Mouse (Mus musculus): ENCODE measurements around the gene Nhs. TPM values are rescaled to one million over a fixed set of nuclear protein-coding genes. Genes with fewer than 3 reads are reported as not detected.
"Not testable (repeated sequence)": the region's sequence is repeated elsewhere in the genome, so short reads cannot be mapped to it uniquely, and the experiment has no call there.

The Nhs gene
- total RNA-seq, 2 experiments from 2014 or later: 2.3 to 2.6 TPM

GRCm38 (mm10) chrX:161907595-161908592, 251.6 kb downstream of the Nhs start:
- TF ChIP-seq CTCF (conservative IDR thresholded peaks at IDR 0.05): no peak
- DNase-seq (ENCODE audit: low spot score in 2 of 2): no peak
- Histone ChIP-seq H3K27ac (no peak overlapping the region), H3K4me3 (peak overlapping the region; percentile 53)

GRCm38 (mm10) chrX:161894442-161894841, 265.1 kb downstream of the Nhs start:
- no peak for DNase-seq (ENCODE audit: low spot score in 2 of 2)
- Histone ChIP-seq H3K4me3 (no peak overlapping the region), H3K27ac (no peak overlapping the region)
- TF ChIP-seq CTCF (conservative IDR thresholded peaks at IDR 0.05): no peak

GRCm38 (mm10) chrX:161883661-161884060, 275.9 kb downstream of the Nhs start:
- peak; percentile 29 to 41 for DNase-seq (ENCODE audit: low spot score in 2 of 2)
- no peak for TF ChIP-seq CTCF (conservative IDR thresholded peaks at IDR 0.05)
- Histone ChIP-seq H3K27ac (no peak overlapping the region), H3K4me3 (no peak overlapping the region)

GRCm38 (mm10) chrX:161877123-161877522, 282.4 kb downstream of the Nhs start:
- Histone ChIP-seq H3K4me3 (no peak overlapping the region), H3K27ac (no peak overlapping the region)
- no peak for TF ChIP-seq CTCF (conservative IDR thresholded peaks at IDR 0.05)
- no peak for DNase-seq (ENCODE audit: low spot score in 2 of 2)

GRCm38 (mm10) chrX:161873511-161873910, 286.0 kb downstream of the Nhs start:
- Histone ChIP-seq H3K4me3 (no peak overlapping the region), H3K27ac (no peak overlapping the region)
- peak; percentile 64 for TF ChIP-seq CTCF (conservative IDR thresholded peaks at IDR 0.05)
- DNase-seq (ENCODE audit: low spot score in 2 of 2): no peak

- Histone ChIP-seq H3K27ac (no peak overlapping the region), H3K4me3 (no peak overlapping the region)
- no peak for DNase-seq (ENCODE audit: low spot score in 2 of 2)
- no peak for TF ChIP-seq CTCF (conservative IDR thresholded peaks at IDR 0.05)
Observed at GRCm38 (mm10) chrX:161871306-161871705, 288.2 kb downstream of the Nhs start.

GRCm38 (mm10) chrX:161855630-161856029, 303.9 kb downstream of the Nhs start:
- no peak for TF ChIP-seq CTCF (conservative IDR thresholded peaks at IDR 0.05)
- DNase-seq (ENCODE audit: low spot score in 2 of 2): no peak
- Histone ChIP-seq H3K4me3 (no peak overlapping the region), H3K27ac (no peak overlapping the region)

GRCm38 (mm10) chrX:161853626-161854312, 305.8 kb downstream of the Nhs start:
- H3K4me3 ChIP-seq: no peak overlapping the region
- TF ChIP-seq CTCF (conservative IDR thresholded peaks at IDR 0.05): no peak
- H3K27ac ChIP-seq: no peak overlapping the region
- peak in 1 of 2 experiments; percentile 19 for DNase-seq (ENCODE audit: low spot score in 2 of 2)

GRCm38 (mm10) chrX:161826186-161826585, 333.3 kb downstream of the Nhs start:
- not testable (repeated sequence) for H3K4me3 ChIP-seq, H3K27ac ChIP-seq
- TF ChIP-seq CTCF (conservative IDR thresholded peaks at IDR 0.05): peak; percentile 83
- peak; percentile 23 to 58 for DNase-seq (ENCODE audit: low spot score in 2 of 2)

GRCm38 (mm10) chrX:161790182-161790581, 369.3 kb downstream of the Nhs start:
- no peak overlapping the region for H3K4me3 ChIP-seq
- DNase-seq (ENCODE audit: low spot score in 2 of 2): peak in 1 of 2 experiments; percentile 11
- peak; percentile 81 for TF ChIP-seq CTCF (conservative IDR thresholded peaks at IDR 0.05)
- no peak overlapping the region for H3K27ac ChIP-seq
